Mouse (Mus musculus) lung, adult 2 months (tissue): Measurements from ENCODE around the gene Nfkbib.

Experiments used
- CTCF ChIP-seq: fragments of 200-500 bp; IDR thresholded peaks from 2 replicates; pipeline ENCODE4 v1.5.1; 2011; ENCODE audit warnings: mild to moderate bottlenecking, low read length, control low read depth; ENCODE audit not compliant: insufficient read depth
- POLR2A ChIP-seq: fragments of 200-500 bp; IDR thresholded peaks from 2 replicates; pipeline ENCODE4 v1.6.1; 2011; ENCODE audit warnings: low read depth, mild to moderate bottlenecking, control low read depth, low read length, borderline replicate concordance; ENCODE audit errors: extremely low read depth

DNA sequence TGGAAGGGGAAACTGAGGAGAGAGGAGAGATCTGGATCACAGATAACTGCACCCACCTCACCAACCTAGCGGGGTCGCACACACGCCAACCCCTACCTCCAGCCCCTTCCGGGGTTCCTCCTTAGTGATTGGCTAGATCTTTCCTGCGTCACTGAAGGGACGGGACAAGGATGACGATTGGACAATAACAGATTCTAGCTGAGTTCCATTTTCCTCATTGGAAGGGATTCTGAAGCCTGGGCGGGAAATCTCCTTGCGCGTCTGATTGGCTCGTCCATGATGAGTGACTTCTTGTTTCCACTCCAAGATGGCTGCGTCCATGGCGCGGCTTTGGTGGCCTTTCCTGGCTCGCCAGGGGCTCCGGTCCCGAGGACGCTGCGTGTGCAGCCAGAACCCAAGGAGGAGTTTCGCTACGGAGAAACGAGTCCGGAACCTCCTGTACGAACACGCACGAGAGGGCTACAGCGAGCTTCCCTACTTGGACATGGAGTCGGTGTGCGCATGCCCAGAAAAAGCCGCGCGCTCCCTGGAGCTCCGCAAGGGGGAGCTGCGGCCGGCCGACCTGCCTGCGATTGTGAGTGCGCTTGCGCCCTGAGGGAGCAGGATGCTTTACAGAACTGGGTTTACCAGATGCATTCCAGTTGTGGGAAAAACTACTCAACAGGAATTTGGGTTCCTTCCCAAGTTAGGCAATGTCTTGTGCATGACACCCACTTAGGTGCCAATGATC lies 25.4 kb downstream of the Nfkbib start, which contains the start of the genes Mrps12 and Sars2:
- TF ChIP-seq POLR2A (peak; percentile 97), CTCF (peak; percentile 50)
